Mouse (Mus musculus): ENCODE results near the gene Prl2b1. TPM values are rescaled to one million over a fixed set of nuclear protein-coding genes. Genes with fewer than 3 reads are reported as not detected.
A peak's percentile ranks its signal among the peaks of the same experiment; 100 is the strongest.

Prl2b1 gene
- total RNA-seq (2021), result not detected

GRCm38 (mm10) chr13:27390746-27391145 is at the start of gene Prl2b1:
TSS of gene Prl2b1 (minus strand) at chr13:27390846.
- no peak for DNase-seq (ENCODE audit: low spot score in 2 of 2)
- intact Hi-C loops (cut with DNase I), result no loop called here

GRCm38 (mm10) chr13:27438588-27438987 is 47.9 kb upstream of the Prl2b1 start, which contains the start of gene Prl8a6:
TSS of gene Prl8a6 (minus strand) at chr13:27438688.
- intact Hi-C loops (cut with DNase I), result no loop called here
- no peak for DNase-seq (ENCODE audit: low spot score in 2 of 2)

- DNase-seq (ENCODE audit: low spot score in 2 of 2), result peak in 1 of 2 experiments; percentile 12
- intact Hi-C loops (cut with DNase I), result no loop called here
Observed at GRCm38 (mm10) chr13:27433159-27433558, 42.5 kb upstream of the Prl2b1 start.

GRCm38 (mm10) chr13:27413640-27414039 is 23.0 kb upstream of the Prl2b1 start:
- intact Hi-C loops (cut with DNase I), result no loop called here
- DNase-seq (ENCODE audit: low spot score in 2 of 2), result no peak

GRCm38 (mm10) chr13:27399061-27399724 is 8.5 kb upstream of the Prl2b1 start:
- intact Hi-C loops (cut with DNase I), result no loop called here
- DNase-seq (ENCODE audit: low spot score in 2 of 2), result no peak

- intact Hi-C loops (cut with DNase I), result no loop called here
- no peak for DNase-seq (ENCODE audit: low spot score in 2 of 2)
Observed at GRCm38 (mm10) chr13:27345373-27345772, 45.3 kb downstream of the Prl2b1 start, which contains the start of gene Prl8a2. TSS of gene Prl8a2 (plus strand) at chr13:27345673.

- intact Hi-C loops (cut with DNase I), result no loop called here
Observed at GRCm38 (mm10) chr13:27342733-27343275, 47.8 kb downstream of the Prl2b1 start.

GRCm38 (mm10) chr13:27334989-27335388 is 55.7 kb downstream of the Prl2b1 start:
- intact Hi-C loops (cut with DNase I), result no loop called here
- DNase-seq (ENCODE audit: low spot score in 2 of 2), result no peak

More at GRCm38 (mm10) chr13:27342733-27343275, 47.8 kb downstream of the Prl2b1 start:
- no peak for DNase-seq (ENCODE audit: low spot score in 2 of 2)

Other genes starting within 250 kb of the Prl2b1 start
- not detected for gene Prl3d3, start 234.1 kb downstream of the Prl2b1 start, total RNA-seq (2021)
- gene Prl3c1, start 194.2 kb downstream of the Prl2b1 start, total RNA-seq (2021), result not detected
- not detected for gene Prl3b1, start 149.0 kb downstream of the Prl2b1 start, total RNA-seq (2021)
- gene Prl3a1, start 131.4 kb downstream of the Prl2b1 start, total RNA-seq (2021), result not detected
- gene Prl6a1, start 78.2 kb downstream of the Prl2b1 start, total RNA-seq (2021), result not detected
- gene Prl8a2, start 45.2 kb downstream of the Prl2b1 start, total RNA-seq (2021), result not detected
- not detected for gene Prl8a6, start 47.8 kb upstream of the Prl2b1 start, total RNA-seq (2021)
- gene Prl8a8, start 122.4 kb upstream of the Prl2b1 start, total RNA-seq (2021), result not detected
- gene Prl8a9, start 173.8 kb upstream of the Prl2b1 start, total RNA-seq (2021), result not detected
- gene Prl8a1, start 191.3 kb upstream of the Prl2b1 start, total RNA-seq (2021), result not detected
- gene Prl7b1, start 219.7 kb upstream of the Prl2b1 start, total RNA-seq (2021), result not detected

Data from left cerebral cortex, postnatal 25 days (tissue).